Mouse (Mus musculus): Measurements from ENCODE around the gene Gm20388. TPM values are rescaled to one million over a fixed set of nuclear protein-coding genes. Genes with fewer than 3 reads are reported as not detected.
"Not testable (repeated sequence)": the region's sequence is repeated elsewhere in the genome, so short reads cannot be mapped to it uniquely, and the experiment has no call there.

The Gm20388 gene
- total RNA-seq, 2 experiments from 2014 or later, result 18.6 TPM; not detected in 1

DNA sequence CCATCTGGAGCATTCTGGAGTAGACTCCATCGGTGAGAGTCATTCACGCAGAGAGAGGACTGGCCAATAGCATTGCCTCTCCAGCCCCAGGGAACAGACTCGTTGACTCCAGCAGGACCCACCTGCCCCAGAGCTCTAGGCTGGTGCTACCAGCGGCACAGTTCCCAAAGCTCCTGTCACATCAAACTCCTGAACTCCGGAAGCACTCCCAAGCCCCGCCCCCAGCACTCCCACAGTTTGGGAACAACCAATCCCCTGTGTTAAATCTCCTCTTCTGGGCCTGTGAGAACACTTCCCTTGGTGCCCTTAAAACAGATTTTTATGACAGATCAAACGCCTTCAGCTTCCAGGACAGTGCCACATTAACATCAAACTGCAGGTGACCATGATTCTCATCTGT, 1532.7 kb downstream of the Gm20388 start:
- no peak for DNase-seq (ENCODE audit: low spot score in 2 of 2)
- intact Hi-C loops (cut with DNase I), result no loop called here

DNA sequence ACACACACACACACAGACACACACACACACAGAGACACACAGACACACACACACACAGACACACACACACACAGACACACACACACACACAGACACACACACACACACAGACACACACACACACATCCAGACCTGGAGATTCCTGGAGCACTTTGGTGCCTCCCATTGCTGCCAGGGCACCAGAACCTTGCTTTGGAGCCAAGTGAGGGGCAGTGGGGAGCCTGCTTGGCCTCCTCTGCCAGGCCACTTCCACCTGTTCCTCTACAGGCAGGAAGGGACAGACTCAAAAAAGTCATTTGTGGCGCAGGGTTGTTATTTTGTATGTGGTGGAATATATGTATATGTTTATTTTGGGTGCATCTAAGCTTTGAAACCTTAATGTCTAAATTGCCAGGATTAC, 1533.9 kb downstream of the Gm20388 start:
- intact Hi-C loops (cut with DNase I); DNase-seq (ENCODE audit: low spot score in 2 of 2): not testable (repeated sequence)

DNA sequence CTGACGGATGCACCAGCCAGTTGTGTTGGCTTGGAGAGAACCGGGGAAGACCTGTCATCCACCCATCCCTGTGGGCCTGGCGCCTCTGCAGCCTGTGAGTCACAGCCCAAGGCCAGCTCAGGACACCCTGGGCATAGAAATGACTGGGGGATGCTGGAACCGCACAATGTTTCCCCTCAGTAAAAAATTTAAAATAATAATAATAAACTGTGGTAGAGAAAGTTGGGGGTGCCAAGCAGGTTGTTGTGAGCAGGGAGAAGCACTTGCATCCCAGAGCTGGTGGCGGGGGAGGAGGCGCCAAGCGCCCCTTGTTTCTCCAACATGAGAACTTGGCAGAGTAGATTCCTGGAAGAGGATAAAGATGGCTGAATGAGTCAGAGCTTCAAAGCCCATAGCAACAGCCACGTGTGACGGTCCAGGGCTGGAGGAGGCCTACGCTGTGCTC, 1534.4 kb downstream of the Gm20388 start:
- DNase-seq (ENCODE audit: low spot score in 2 of 2), result peak; percentile 47 to 89
- intact Hi-C loops (cut with DNase I), result no loop called here

DNA sequence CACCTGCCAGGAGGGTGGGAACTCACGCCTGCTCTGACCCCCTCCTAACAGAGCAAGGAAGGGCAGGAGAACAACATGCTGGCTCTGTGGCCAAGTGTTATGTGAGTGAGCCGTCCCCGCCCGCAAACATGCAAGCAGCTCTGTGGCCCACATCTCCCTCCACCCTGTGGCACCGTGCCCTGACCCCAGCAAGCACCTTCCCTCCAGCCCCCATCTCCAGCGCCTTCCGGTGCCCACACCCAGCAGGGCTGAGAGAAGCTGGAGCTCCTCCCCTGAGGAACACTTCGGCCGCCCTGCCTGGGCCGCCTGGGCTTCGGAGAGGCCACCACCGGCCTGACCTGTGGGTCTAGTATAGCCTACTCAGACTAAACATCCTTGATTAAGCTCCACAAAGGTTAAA, 1535.5 kb downstream of the Gm20388 start:
- no peak for DNase-seq (ENCODE audit: low spot score in 2 of 2)
- intact Hi-C loops (cut with DNase I), result no loop called here

DNA sequence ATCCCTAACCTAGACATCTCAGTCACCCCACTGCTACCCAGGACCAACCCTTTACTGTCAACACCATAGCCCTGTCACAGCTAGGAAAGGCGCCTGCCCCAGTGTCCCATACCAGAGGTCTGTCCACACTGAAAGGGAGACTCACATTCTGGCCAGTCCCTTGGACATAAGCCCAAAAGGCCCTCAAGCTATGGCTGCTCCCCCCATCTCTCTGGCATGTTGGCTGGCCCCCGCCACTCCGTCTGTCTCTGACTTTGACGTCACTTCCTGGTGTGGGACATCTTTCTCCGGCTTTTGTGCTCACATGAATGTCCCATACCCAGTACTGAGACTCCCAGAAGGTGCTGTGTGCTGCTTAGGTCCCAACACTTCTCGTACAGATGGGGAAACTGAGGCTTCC, 1536.2 kb downstream of the Gm20388 start:
- no peak for DNase-seq (ENCODE audit: low spot score in 2 of 2)
- intact Hi-C loops (cut with DNase I), result no loop called here

DNA sequence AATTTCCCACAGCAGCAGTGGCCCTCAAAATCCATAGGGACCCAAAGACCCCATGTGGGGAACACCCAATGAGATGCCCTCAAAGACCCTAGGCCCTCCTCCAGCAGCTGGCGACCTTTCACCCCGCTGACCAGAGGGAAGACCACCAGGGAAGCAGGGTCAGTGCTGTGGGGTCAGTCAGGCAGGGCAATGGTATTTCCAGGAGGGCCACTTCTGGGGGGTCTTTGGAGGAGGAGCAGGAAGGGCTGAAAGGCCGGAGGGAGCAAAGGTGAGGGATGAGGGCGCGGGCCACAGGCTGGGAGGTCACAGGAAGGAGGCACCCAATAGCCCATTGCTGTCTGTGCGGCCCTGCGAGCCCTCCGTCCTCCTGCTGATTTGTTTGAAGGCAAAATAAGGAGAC, 1539.6 kb downstream of the Gm20388 start:
- intact Hi-C loops (cut with DNase I), result no loop called here
- DNase-seq (ENCODE audit: low spot score in 2 of 2), result no peak

DNA sequence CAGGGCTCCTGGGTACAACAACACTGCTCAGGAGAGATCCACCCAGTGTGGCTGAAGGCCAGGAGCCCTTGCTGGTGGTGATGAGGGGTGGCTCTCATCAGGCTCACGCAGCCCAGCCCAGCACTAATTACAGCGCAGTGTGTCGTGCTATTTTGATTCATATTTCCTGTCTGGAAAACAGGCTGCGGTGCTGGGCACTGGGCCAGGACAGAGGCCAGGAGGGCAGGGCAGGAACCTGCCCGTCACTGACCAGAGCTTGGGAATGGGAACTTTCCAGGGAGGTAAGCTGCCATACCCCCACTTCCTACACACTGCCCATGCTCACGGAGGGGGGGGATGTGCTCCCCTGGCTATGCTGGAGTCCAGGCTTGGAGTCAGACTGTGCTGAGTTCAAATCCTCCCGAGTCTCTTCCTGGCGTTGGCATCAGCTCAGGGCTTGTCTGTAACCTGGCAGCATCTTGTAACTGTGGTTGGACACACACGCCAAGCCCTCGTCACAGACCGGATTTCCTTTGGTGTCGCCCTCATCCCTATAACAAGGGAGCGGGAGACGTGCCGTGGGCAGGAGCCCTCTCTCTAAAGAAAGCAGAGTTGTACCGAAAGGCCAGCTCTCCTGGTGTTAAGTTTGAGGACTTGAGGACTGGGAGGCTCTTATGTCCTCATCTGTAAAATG, 1540.9 kb downstream of the Gm20388 start:
- intact Hi-C loops (cut with DNase I), result no loop called here
- no peak for DNase-seq (ENCODE audit: low spot score in 2 of 2)

DNA sequence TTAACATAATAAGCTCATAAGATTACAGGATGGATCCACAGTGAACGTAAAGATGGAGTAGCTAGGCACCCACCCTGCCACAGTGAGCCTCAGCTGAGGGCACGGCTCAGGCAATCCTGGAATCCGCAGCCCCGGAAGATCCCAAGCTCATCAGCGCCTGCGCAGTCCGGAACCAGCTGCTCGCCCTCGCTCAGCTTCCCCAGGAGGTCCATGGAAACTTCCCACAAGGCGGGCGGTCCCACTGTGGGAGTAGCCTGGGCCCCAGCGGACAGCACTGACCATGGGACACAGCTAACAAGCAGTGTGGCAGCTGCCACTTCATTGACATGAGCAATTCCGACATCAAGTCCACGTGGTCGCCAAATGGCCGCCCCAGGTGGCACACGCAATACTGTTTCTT, 1544.1 kb downstream of the Gm20388 start:
- no peak for DNase-seq (ENCODE audit: low spot score in 2 of 2)
- intact Hi-C loops (cut with DNase I), result no loop called here

DNA sequence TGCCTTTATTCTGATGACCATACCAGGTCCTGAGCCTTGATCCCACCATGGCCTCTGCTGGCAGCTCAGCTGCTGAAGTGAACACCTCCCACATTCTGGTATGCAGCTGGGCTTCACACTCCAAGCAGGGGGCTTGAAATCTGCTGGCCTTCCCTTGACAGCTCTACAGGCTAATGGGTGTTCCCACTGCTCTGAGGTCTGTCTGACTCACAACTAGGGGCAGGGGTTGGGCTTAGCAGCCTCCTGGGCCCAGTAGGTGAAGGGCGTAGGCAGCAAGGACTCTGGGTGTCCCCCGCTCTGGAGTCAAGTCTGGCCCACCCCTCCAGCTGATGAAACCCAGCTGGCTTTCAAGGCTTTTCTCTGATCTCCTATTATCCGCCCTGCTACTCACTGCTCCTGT, 1550.6 kb downstream of the Gm20388 start:
- DNase-seq (ENCODE audit: low spot score in 2 of 2), result no peak
- intact Hi-C loops (cut with DNase I), result no loop called here

DNA sequence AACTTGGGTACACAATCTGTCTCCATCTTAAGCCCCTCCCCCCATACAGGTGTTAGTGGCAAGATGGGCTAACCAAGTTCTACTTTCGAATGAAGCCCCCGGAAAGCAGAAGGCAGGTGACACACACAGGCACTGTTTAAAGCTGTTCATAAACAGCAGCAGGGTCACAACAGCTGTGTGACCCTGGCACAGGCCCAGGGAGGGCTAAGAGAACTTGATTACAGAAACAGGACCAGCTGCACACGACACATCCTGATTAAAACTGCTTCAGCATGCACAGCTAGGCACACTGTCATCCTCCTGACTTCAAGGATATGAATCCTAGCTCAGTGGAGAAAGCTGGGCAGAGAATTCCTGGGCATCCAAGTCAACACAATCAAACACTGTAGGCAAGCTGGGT, 1551.5 kb downstream of the Gm20388 start:
- DNase-seq (ENCODE audit: low spot score in 2 of 2), result no peak
- intact Hi-C loops (cut with DNase I), result no loop called here

DNA sequence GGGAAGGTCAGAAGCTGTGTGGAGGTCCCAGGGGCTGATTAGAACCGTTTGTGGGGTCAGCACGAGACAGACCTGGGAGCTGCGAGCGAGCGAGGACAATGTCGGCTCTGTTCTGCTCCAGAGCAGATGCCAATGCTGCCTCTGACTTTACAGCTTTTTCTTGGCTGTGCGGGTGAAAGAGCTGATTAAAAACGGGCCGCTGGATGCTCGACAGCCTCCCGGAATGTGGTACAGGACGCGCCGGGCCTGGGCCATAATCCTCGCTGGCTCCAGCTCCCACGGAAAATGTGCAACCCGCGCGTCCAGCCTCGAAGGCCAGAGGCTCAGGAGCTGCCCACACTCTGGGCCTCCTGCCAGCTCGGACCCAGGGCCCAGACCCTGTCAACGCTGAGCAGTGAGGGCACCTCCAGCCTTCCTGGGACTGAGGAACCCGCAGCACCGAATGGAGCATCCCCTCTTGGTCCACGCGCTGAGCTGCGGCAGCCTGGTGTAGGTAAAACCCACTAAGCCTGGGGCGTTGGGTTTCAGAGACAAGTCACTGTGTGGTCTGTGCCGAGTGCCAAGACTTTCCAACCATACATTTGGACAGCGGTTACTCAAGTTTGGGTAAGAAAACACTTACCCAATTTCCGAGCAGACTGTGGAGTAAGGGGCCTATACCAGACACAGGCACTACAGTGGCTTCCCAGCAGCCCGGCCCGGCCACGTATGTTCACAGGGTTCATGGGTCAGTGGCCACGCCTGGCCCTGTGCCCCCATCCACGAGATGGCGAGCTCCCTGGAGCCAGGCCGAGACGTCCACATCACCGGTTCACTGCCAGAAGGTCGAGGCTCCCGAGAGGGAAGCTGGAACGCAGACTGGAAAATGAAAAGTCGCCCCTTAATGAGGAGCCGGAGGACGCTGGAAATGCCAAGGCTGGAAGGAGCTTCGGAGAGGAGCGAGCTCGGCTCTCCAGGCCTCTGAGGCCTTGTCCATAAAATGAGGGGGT, 1557.7 kb downstream of the Gm20388 start:
- intact Hi-C loops (cut with DNase I), result no loop called here
- DNase-seq (ENCODE audit: low spot score in 2 of 2), result no peak

DNA sequence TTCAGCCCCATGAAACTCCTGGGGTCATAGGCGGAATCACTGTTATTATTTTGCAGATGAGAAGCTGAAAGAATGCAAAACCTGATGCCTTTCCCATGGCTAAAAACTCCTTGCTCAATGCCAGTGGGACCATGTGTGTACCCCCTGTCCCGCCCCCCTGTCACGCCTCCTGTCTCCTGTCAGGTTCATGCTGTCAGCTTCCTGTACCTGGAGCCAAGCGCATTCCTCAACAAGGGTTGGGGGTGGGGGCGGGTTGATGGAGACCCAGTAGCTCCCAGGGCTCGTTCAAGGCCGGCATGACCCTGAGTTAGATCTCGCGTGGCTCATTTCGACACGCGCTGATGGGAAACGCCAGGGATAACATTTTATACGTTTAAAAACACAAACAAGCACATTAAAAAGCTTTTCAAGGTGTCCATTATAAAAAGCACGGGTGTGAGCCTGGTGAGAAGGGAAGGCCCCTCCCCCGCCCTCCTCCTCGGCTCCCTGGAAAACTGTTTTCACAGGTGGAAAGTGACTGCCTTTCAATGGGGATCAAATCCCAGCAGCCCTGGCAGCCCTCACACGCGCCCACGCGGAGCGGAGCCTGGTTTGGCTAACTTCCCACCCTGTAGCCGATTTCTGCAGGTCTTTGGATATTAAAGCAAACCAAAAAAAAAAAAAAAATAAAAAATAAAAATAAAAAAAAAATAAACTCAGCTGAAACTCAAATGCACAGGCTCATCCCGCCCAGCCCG, 1563.7 kb downstream of the Gm20388 start:
- intact Hi-C loops (cut with DNase I), result no loop called here
- peak in 1 of 2 experiments; percentile 16 for DNase-seq (ENCODE audit: low spot score in 2 of 2)

DNA sequence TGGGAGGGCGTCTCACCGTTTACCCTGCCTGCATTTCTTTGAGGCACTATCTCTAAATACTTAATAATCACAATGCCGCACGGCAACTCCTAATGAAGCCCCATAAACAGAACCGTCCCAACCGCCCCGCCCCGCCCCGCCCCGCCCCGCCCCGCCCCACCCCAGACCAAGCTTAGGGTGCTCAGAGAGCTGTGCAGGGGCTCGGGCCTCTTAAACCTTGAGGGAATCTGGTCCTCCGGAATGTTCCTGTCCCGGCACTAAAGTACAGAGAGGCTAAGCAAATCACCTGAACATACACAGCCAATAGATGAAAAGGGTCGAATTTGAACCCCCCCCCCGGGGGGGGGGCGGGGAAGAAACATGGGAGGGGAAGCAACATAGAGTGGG, 1564.2 kb downstream of the Gm20388 start:
- intact Hi-C loops (cut with DNase I), result no loop called here
- no peak for DNase-seq (ENCODE audit: low spot score in 2 of 2)

DNA sequence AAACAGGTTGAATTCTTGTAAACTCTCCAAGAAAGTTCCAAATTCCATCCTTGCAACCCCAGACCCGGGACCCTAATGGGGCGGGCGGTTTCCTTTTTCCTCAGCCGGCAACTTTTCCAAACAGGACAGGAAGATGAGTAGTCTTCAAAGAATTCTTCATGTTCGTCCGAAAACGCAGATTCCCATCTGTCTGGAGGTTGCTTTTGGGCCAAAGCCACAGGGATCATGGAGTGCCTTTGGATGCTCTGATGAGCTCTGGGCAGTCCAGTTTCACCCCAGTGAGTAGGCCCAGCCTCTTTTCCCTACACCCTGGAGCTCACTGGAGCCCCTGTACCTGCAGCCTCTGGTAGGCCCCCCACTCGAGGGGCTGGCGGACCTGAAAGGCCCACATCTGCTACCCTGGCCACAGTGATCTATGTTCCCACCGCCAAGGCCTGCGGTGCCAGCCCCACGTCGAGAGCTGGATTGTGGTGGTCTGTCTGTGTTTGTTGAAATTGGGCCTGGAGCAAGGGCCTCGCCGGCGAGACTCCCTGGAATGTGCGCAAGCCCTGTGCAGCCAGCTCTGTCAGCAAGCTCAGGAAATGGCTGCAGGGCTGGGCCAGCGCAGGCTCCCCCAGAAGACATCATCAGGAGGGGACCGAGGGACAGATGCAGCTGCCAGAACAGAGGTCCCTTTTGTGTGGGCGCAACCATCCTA, 1567.4 kb downstream of the Gm20388 start:
- no peak for DNase-seq (ENCODE audit: low spot score in 2 of 2)
- intact Hi-C loops (cut with DNase I), result no loop called here

DNA sequence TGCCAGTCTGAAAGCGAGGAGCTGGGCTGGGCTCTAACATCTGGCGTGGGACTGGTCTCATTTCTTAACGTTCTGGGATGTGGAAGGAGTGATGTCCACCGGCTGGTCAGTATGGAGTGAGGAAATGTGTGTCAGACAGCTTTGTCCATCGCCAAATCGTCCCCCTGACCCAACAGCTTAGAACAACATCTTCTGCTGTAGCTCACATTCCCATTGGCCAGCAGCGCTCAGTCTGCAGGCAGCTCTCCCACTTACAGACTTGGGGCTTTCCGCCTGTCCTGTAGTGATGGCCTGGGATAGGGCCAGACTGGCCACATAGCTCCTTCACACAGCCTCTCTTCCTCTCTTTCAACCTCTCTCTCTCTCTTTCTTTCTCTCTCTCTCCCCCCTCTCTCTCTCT, 1568.5 kb downstream of the Gm20388 start:
- intact Hi-C loops (cut with DNase I), result no loop called here
- no peak for DNase-seq (ENCODE audit: low spot score in 2 of 2)

DNA sequence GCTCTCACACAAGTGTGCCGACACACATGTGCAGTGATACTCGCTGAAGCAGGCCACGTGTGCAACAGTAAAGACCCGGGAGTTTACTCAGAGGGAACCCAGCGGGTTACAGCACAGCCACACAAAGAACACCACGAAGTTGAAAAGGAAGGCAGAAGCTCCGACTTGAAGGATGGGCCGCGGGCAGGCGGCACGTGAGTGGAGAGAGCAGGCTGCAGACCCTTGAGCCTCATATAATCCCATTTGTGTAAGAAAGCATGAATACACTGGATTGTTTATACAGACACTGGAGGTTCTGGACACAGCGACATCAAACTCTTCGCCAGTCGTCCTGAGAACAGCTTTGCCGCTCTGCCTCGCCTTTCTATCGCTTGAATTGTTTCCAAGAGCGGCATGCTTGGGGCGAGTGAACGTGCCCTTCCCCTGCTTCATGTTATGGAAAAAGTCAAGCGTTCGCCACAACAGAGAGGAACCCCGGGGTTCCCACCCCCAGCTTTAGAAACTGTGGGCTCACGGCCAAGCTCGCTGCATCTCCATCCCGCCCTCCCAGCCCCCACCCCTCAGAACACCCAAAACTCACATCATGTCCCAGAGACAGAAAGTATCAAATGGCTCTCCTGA, 1569.9 kb downstream of the Gm20388 start:
- no peak for DNase-seq (ENCODE audit: low spot score in 2 of 2)

DNA sequence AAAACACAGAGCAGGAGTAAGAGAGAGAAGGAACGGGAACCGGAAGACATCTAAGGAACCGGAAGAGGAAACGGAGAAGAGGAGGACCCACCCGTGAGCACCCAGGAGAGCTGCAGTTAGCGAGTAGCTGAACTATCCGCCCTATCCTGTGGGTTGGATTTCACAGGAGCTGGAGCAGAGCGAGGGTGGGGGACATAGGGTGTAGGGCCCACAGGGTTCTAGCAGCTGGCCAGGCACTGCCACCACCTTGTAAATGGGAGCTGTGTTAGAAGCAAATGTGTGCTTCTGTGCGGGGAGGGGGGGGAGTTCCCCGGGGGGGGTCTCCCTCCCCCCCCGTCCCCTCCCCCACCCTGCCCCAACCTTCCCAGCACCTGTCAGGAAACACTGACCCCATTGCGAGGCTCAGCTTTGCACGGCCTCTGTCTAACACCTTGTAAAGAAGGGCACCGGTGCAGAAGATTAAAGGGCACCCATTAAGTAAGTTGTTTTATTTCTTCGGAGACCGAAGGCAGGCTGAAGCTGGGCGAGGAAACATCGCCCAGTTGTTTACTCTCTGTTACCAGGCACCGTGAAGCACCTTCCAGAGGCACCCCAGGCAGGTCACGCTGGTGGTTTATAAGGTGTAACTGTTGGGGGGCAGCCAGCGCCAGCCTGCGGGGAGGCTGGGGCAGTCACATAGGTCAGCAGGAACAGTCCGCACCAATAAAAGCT, 1573.6 kb downstream of the Gm20388 start:
- intact Hi-C loops (cut with DNase I), result no loop called here
- DNase-seq (ENCODE audit: low spot score in 2 of 2), result no peak

More for the DNA sequence above, 1569.9 kb downstream of the Gm20388 start:
- intact Hi-C loops (cut with DNase I), result no loop called here

DNA sequence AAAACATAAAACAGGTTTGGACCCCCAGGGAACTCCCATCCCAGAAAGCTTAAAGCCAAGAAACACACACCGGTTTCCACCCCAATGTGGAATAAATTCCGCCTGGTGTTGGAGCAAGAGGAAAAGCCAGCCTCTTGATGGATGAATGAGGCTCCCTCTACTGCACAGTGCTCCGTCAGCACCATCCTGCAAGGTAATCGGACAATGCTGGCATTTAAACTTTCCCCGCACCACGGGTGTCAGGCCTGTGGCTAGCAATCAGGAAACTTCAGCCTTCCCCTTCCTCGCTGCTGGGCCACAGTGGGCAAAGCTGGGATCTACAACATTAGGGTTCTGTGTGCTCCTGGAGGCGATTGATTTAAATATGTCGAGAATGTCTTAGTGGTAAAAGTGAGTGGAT, 1581.0 kb downstream of the Gm20388 start:
- intact Hi-C loops (cut with DNase I), result no loop called here

DNA sequence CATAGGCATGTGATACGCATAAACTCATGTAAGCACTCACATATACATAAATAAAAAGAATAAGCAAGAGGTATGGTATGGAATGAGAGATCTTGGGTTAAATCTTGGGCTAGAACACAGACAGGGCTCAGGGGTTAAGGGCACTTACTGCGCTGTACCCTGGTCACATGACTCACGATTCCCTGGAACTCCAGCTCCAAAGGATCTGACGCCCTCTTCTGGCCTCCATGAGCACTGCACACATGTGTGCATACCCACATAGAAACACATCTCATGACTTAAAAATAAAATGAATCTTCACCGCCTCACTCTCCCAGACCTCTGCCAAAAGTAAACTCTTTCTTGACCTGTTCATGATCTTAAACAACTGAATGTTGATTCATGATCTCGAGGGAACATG, 1587.0 kb downstream of the Gm20388 start:
- intact Hi-C loops (cut with DNase I), result no loop called here
- DNase-seq (ENCODE audit: low spot score in 2 of 2), result no peak

More for the DNA sequence above, 1581.0 kb downstream of the Gm20388 start:
- no peak for DNase-seq (ENCODE audit: low spot score in 2 of 2)
